Mouse (Mus musculus): ENCODE results near the gene Rgs14. TPM values are rescaled to one million over a fixed set of nuclear protein-coding genes. Genes with fewer than 3 reads are reported as not detected.

The Rgs14 gene
- total and polyA plus RNA-seq, 3 experiments, result 14.4 to 20.5 TPM; not detected in 1

DNA sequence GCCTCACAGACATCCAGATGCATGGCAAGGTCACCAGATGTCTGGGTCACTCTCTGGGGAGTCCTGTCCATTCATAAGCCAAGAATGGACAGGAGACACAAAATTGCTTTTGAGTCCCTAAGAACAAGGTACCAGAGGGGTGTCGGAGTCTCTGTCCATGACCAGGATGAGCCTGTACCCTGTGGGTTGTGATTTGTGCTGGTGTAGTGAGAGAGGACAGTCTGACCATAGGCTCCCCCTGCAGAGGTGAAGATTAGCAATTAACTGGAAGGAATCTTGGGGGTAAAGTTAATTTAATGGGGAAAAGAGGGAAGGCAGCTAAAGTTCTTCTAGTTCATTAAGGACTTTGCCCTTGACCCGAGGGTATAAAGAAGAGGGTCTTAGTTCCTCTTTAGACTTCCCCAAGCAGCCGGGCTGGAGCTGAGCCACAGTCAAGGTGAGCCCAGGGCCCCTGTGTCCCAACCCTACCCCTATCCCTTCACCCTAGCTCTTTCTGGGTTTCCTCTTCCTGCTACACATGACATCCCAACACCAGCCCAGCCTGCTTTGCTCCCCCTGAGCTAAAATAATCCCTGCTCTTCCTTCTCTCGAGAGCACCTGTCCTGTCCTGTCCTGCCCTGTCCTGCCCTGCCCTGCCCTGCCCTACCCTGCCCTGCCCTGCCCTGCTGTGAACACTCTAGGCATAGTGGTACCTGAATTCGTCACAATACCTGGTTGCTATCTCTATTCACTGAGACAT is 29.9 kb downstream of the Rgs14 start:
- Histone ChIP-seq H3K27ac (ENCODE audit: control insufficient read depth, low read depth, low read length) (no peak overlapping the region), H3K9ac (ENCODE audit: control insufficient read depth, low read depth, low read length, poor library complexity, severe bottlenecking) (no peak overlapping the region), H3K4me1 (ENCODE audit: control insufficient read depth in 1 of 2, insufficient read depth in 2 of 2, low read length in 2 of 2) (no peaks in the 10 kb centered on the region), H3K9me3 (replicated peaks; ENCODE audit: insufficient read depth, low read length) (no peaks in the 10 kb centered on the region), H3K36me3 (ENCODE audit: control insufficient read depth in 1 of 2, insufficient read depth in 2 of 2, low read length in 2 of 2) (no peaks in the 10 kb centered on the region), H3K4me3 (ENCODE audit: control insufficient read depth in 1 of 2, insufficient read depth in 1 of 2, low read depth in 2 of 2, low read length in 2 of 2) (no peak overlapping the region), H3K27me3 (ENCODE audit: control insufficient read depth in 1 of 2, insufficient read depth in 2 of 2, low read length in 2 of 2) (peaks cover 2 to 11% of the 10 kb centered on the region in 2 experiments; a peak in 3 of 4 replicates), H3K79me2 (ENCODE audit: control insufficient read depth, insufficient read depth, low read length, poor library complexity) (no peaks in the 10 kb centered on the region)
- TF ChIP-seq SMC3 (IDR thresholded peaks at IDR 0.05; ENCODE audit: low read depth, low read length) (no peak), MYB (IDR thresholded peaks at IDR 0.05; ENCODE audit: low read depth, low read length) (no peak), ZMIZ1 (IDR thresholded peaks at IDR 0.05; ENCODE audit: low read depth, low read length) (no peak), NRF1 (IDR thresholded peaks at IDR 0.05; ENCODE audit: insufficient read depth, low read depth, low read length, poor library complexity, severe bottlenecking) (no peak), NELFE (IDR thresholded peaks at IDR 0.05; ENCODE audit: low read depth, low read length) (no peak), MAX (IDR thresholded peaks at IDR 0.05; ENCODE audit: low read length) (no peak), ELF1 (IDR thresholded peaks at IDR 0.05; ENCODE audit: low read depth, low read length) (no peak), ETS1 (IDR thresholded peaks at IDR 0.05; ENCODE audit: low read depth, low read length) (no peak), MYC (IDR thresholded peaks at IDR 0.05; ENCODE audit: low read depth, low read length) (no peak), MEF2A (IDR thresholded peaks at IDR 0.05; ENCODE audit: extremely low read depth, insufficient replicate concordance, low read depth, low read length, poor library complexity, severe bottlenecking) (no peak), MAFK (IDR thresholded peaks at IDR 0.05; ENCODE audit: borderline replicate concordance, low read depth, low read length) (no peak), TCF12 (IDR thresholded peaks at IDR 0.05; ENCODE audit: low read depth, low read length) (no peak), GATA1 (IDR thresholded peaks at IDR 0.05; ENCODE audit: low read depth, low read length) (no peak), CHD2 (IDR thresholded peaks at IDR 0.05; ENCODE audit: low read length) (no peak), UBTF (IDR thresholded peaks at IDR 0.05; ENCODE audit: borderline replicate concordance, insufficient read depth, low read depth, low read length) (no peak), MXI1 (IDR thresholded peaks at IDR 0.05; ENCODE audit: low read depth, low read length) (no peak), BHLHE40 (IDR thresholded peaks at IDR 0.05; ENCODE audit: borderline replicate concordance, low read depth, low read length) (no peak)
- DNase-seq (ENCODE audit: low read depth, low spot score), result no peak

DNA sequence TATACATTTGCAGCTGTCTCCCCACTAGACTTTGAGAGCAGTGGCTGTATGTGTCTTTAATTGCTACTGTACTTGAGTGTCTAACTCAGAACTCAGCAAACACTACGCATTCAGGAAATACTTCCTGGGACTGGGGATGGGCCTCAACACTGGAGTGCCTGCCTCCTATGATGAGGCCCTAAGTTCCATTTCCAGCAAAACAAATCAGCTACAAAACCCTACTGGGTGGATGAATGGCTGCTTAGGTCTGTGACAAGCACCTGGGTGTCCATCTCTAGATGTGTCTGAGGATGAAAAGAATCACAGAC is 30.5 kb downstream of the Rgs14 start:
- TF ChIP-seq CHD2 (IDR thresholded peaks at IDR 0.05; ENCODE audit: low read length) (no peak), TBP (IDR thresholded peaks at IDR 0.05; ENCODE audit: low read depth, low read length) (no peak)
- Histone ChIP-seq H3K79me2 (ENCODE audit: control insufficient read depth, insufficient read depth, low read length, poor library complexity) (no peaks in the 10 kb centered on the region), H3K27ac (ENCODE audit: control insufficient read depth, low read depth, low read length) (no peak overlapping the region), H3K4me3 (ENCODE audit: control insufficient read depth in 1 of 2, insufficient read depth in 1 of 2, low read depth in 2 of 2, low read length in 2 of 2) (no peak overlapping the region), H3K9ac (ENCODE audit: control insufficient read depth, low read depth, low read length, poor library complexity, severe bottlenecking) (no peak overlapping the region), H3K27me3 (ENCODE audit: control insufficient read depth in 1 of 2, insufficient read depth in 2 of 2, low read length in 2 of 2) (peaks cover 2 to 11% of the 10 kb centered on the region in 2 experiments; a peak in 3 of 4 replicates), H3K36me3 (ENCODE audit: control insufficient read depth in 1 of 2, insufficient read depth in 2 of 2, low read length in 2 of 2) (no peaks in the 10 kb centered on the region), H3K4me1 (ENCODE audit: control insufficient read depth in 1 of 2, insufficient read depth in 2 of 2, low read length in 2 of 2) (no peaks in the 10 kb centered on the region), H3K9me3 (replicated peaks; ENCODE audit: insufficient read depth, low read length) (no peaks in the 10 kb centered on the region)
- DNase-seq (ENCODE audit: low read depth, low spot score), result no peak
